Mouse (Mus musculus) erythroblast, embryonic 14.5 days (primary cell): ENCODE data around the gene Sgsm1.

Source experiments
- GATA1 ChIP-seq: IDR thresholded peaks from 2 replicates; pipeline ENCODE4 v1.6.1; 2012; ENCODE audit warnings: low read length, inconsistent platforms, mixed read lengths
- TAL1 ChIP-seq: IDR thresholded peaks from 3 replicates; pipeline ENCODE4 v1.6.1; 2012; ENCODE audit warnings: low read length, inconsistent platforms, mixed read lengths

GRCm38 (mm10) chr5:113351768-113352167 is 41.2 kb upstream of the Sgsm1 start:
- TF ChIP-seq GATA1 (no peak), TAL1 (no peak)
